Mouse (Mus musculus) heart, embryonic 12.5 days (tissue): ENCODE measurements around the gene Supt7l. TPM values are rescaled to one million over a fixed set of nuclear protein-coding genes. Genes with fewer than 3 reads are reported as not detected.

Experiments used
- ATAC-seq: fragments of 200-750 bp; cut with Nextera tagmentation; 2 replicates; pipeline ENCODE4 v1.8.0; 2017; ENCODE audit warnings: moderate TSS enrichment, moderate library complexity; ENCODE audit not compliant: insufficient number of reproducible peaks, low FRiP score
- H3K27ac ChIP-seq: fragments of 300-500 bp; sonication (generic); 2 replicates; pipeline ENCODE4 v1.5.1; 2016; ENCODE audit warnings: mild to moderate bottlenecking, moderate library complexity; ENCODE audit not compliant: poor library complexity, severe bottlenecking
- H3K27me3 ChIP-seq: fragments of 300-500 bp; sonication (generic); replicated peaks from 2 replicates; pipeline ENCODE4 v1.6.1; 2016; ENCODE audit warnings: mild to moderate bottlenecking, moderate library complexity
- H3K36me3 ChIP-seq: fragments of 300-500 bp; sonication (generic); 2 replicates; pipeline ENCODE4 v1.6.1; 2016; ENCODE audit warnings: mild to moderate bottlenecking, moderate library complexity
- H3K4me1 ChIP-seq: fragments of 300-500 bp; sonication (generic); replicated peaks from 2 replicates; pipeline ENCODE4 v1.6.1; 2016; ENCODE audit warnings: mild to moderate bottlenecking
- H3K4me2 ChIP-seq: fragments of 300-500 bp; sonication (generic); 2 replicates; pipeline ENCODE4 v1.6.1; 2016; ENCODE audit warnings: mild to moderate bottlenecking, moderate library complexity
- H3K4me3 ChIP-seq: fragments of 300-500 bp; sonication (generic); 2 replicates; pipeline ENCODE4 v1.5.1; 2016; ENCODE audit warnings: mild to moderate bottlenecking
- H3K9ac ChIP-seq: fragments of 300-500 bp; sonication (generic); 2 replicates; pipeline ENCODE4 v1.6.1; 2016; ENCODE audit warnings: mild to moderate bottlenecking, moderate library complexity
- H3K9me3 ChIP-seq: fragments of 300-500 bp; sonication (generic); replicated peaks from 2 replicates; pipeline ENCODE4 v1.6.1; 2016; ENCODE audit warnings: mild to moderate bottlenecking, moderate library complexity
- WGBS: fragments of 180-500 bp; shearing (Covaris S2); methylation state at CpG from one replicate; pipeline ENCODE4 v1.1.7; 2016; 5-methylcytosine and 5-hydroxymethylcytosine counted together
- polyA plus RNA-seq: library from polyadenylated mRNA; unstranded; fragments of >200 nt; fragmentation: Nextera tagmentation; extraction: Ambion mirVana; gene quantifications from 2 replicates; pipeline ENCODE4 v1.2.1, GENCODE M21; 2016

Supt7l gene
- polyA plus RNA-seq, 1 experiment from 2014 or later: 18.2 TPM

GRCm38 (mm10) chr5:31489116-31489769 lies 38.4 kb downstream of the Supt7l start:
- H3K27me3 ChIP-seq: no peaks in the 10 kb centered on the region
- no peak overlapping the region for H3K9ac ChIP-seq
- no peak overlapping the region for H3K4me2 ChIP-seq
- ATAC-seq: no peak
- H3K9me3 ChIP-seq: peaks cover 4% of the 10 kb centered on the region; the same call in 1 of the 2 replicates
- WGBS: 60% methylated on average over 7 of the region's 7 CpGs
- no peaks in the 10 kb centered on the region for H3K4me1 ChIP-seq
- peaks cover 4% of the 10 kb centered on the region; the same call in 1 of the 2 replicates for H3K36me3 ChIP-seq
- H3K27ac ChIP-seq: no peak overlapping the region
- H3K4me3 ChIP-seq: no peak overlapping the region

DNA sequence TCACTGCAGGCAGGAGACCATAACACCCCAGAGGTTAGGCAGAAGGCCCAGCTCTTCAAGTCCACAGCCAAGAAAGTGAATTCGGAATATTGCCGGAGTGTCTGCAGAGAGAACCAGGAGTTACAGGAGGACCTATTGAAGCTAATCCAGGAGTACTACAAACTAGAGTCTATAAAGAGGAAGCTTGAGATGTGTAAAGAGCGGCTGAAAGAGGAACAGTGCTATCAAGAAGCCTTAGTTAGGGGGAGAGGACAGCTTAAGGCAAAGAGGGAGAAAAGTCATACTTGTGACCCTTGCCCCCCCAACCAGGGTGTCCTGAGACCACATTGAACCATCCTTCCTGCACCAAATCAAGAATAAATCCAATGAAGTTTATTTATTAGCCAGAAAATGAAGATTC lies 39.7 kb downstream of the Supt7l start:
- no peak overlapping the region for H3K4me2 ChIP-seq
- no peak for ATAC-seq
- WGBS: 93% methylated on average over 3 of the region's 3 CpGs

GRCm38 (mm10) chr5:31485440-31485839 lies 42.2 kb downstream of the Supt7l start, which contains the start of gene 4930548H24Rik:
Gene 4930548H24Rik, plus strand, starts transcription at chr5:31485740.
- WGBS: 90% methylated on average over 3 of the region's 3 CpGs
- H3K27ac ChIP-seq: no peak within 1 kb of the TSS
- peaks cover 30% of the 10 kb centered on the region for H3K36me3 ChIP-seq
- H3K4me2 ChIP-seq: no peak within 1 kb of the TSS
- H3K9ac ChIP-seq: no peak within 1 kb of the TSS
- no peaks in the 10 kb centered on the region for H3K4me1 ChIP-seq
- no peak for ATAC-seq
- no peaks in the 10 kb centered on the region for H3K27me3 ChIP-seq
- H3K9me3 ChIP-seq: no peaks in the 10 kb centered on the region
- no peak within 1 kb of the TSS for H3K4me3 ChIP-seq

More for the DNA sequence above, 39.7 kb downstream of the Supt7l start:
- Histone ChIP-seq H3K4me1 (no peaks in the 10 kb centered on the region), H3K9me3 (peaks cover 4% of the 10 kb centered on the region; the same call in 1 of the 2 replicates), H3K27ac (no peak overlapping the region), H3K36me3 (peaks cover 9% of the 10 kb centered on the region; the same call in 1 of the 2 replicates), H3K9ac (no peak overlapping the region), H3K27me3 (no peaks in the 10 kb centered on the region), H3K4me3 (no peak overlapping the region)

DNA sequence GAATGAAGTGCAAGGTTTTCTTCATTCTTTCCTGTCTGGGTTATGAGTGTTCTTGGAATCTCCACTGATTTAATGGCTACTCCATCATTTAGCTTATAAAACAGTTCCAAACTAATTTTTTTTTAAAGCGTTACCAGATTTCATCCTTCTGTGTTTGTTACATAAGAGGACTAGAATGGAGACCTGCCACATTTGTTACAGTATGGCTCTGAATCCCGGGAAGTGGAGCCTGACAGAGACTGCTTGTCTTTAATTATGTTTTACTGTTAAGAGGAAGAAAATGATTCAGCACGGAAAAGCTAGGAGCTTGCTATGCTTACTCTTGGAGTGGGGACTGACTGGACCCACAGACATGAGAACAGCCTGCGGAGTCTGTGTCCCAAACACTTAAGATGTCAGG lies 47.1 kb downstream of the Supt7l start:
- Histone ChIP-seq H3K36me3 (peaks cover 75% of the 10 kb centered on the region), H3K9ac (no peak overlapping the region), H3K4me1 (no peaks in the 10 kb centered on the region), H3K27me3 (no peaks in the 10 kb centered on the region), H3K9me3 (no peaks in the 10 kb centered on the region), H3K4me2 (no peak overlapping the region), H3K4me3 (no peak overlapping the region), H3K27ac (no peak overlapping the region)
- WGBS: 88% methylated on average over 4 of the region's 4 CpGs
- ATAC-seq: no peak

DNA sequence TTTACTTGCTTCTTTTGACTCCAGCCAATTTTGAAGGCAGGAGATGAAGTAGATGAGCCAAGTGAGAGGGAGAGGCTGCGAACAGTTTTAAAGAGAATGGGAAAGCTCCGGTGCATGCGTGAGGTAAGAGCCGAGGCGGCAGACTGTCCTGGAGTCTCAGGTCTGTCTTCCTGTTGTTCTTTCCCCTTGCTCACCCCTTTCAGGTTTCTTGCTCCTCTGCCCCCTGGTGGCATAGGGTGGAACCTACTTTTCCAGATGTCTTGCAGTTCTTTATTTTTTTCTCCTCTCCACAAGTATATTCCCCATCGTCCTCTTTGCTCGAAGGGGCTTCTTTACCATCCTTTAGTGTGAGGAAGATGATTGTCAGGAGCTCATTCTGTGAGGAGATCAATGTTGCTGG lies 57.3 kb downstream of the Supt7l start:
- Histone ChIP-seq H3K9me3 (no peaks in the 10 kb centered on the region), H3K4me3 (no peak overlapping the region), H3K9ac (no peak overlapping the region), H3K27me3 (no peaks in the 10 kb centered on the region), H3K27ac (no peak overlapping the region), H3K36me3 (peaks cover 91% of the 10 kb centered on the region), H3K4me1 (no peaks in the 10 kb centered on the region), H3K4me2 (no peak overlapping the region)
- 71% methylated on average over 7 of the region's 7 CpGs for WGBS
- no peak for ATAC-seq

GRCm38 (mm10) chr5:31469711-31470110 lies 57.9 kb downstream of the Supt7l start:
- H3K4me1 ChIP-seq: no peaks in the 10 kb centered on the region
- no peak overlapping the region for H3K9ac ChIP-seq
- no peak for ATAC-seq
- H3K9me3 ChIP-seq: no peaks in the 10 kb centered on the region
- peaks cover 91% of the 10 kb centered on the region for H3K36me3 ChIP-seq
- no peak overlapping the region for H3K27ac ChIP-seq
- H3K4me3 ChIP-seq: no peak overlapping the region
- H3K4me2 ChIP-seq: no peak overlapping the region
- WGBS: 86% methylated on average over 6 of the region's 6 CpGs
- H3K27me3 ChIP-seq: no peaks in the 10 kb centered on the region

- ATAC-seq: no peak
- H3K36me3 ChIP-seq: peaks cover 71% of the 10 kb centered on the region
- H3K27me3 ChIP-seq: no peaks in the 10 kb centered on the region
- no peak overlapping the region for H3K27ac ChIP-seq
- H3K9me3 ChIP-seq: no peaks in the 10 kb centered on the region
- H3K4me3 ChIP-seq: no peak overlapping the region
- H3K9ac ChIP-seq: no peak overlapping the region
- H3K4me2 ChIP-seq: no peak overlapping the region
- WGBS: 87% methylated on average over 3 of the region's 3 CpGs
- H3K4me1 ChIP-seq: no peaks in the 10 kb centered on the region
Observed at GRCm38 (mm10) chr5:31467798-31468197, 59.8 kb downstream of the Supt7l start.

Other genes with a start within 250 kb of the Supt7l start
- 33.9 and 34.0 TPM in 2 replicates for gene Ift172, start 236.7 kb downstream of the Supt7l start, polyA plus RNA-seq
- 25.8 and 32.3 TPM in 2 replicates for gene Fndc4, start 231.7 kb downstream of the Supt7l start, polyA plus RNA-seq
- 0.19 TPM in 1 of 2 replicates, not detected in the other for gene Gckr, start 230.4 kb downstream of the Supt7l start, polyA plus RNA-seq
- gene Zfp512, start 75.4 kb downstream of the Supt7l start, polyA plus RNA-seq: 38.8 and 40.2 TPM in 2 replicates
- not detected in 2 replicates for gene 4930548H24Rik, start 42.1 kb downstream of the Supt7l start, polyA plus RNA-seq
- gene Gpn1, start 33.1 kb downstream of the Supt7l start, polyA plus RNA-seq: 43.8 and 49.2 TPM in 2 replicates
- 24.3 and 24.8 TPM in 2 replicates for gene Slc4a1ap, start 812 bp downstream of the Supt7l start, polyA plus RNA-seq
- 372 TPM in 2 replicates for gene Mrpl33, start 69.1 kb upstream of the Supt7l start, polyA plus RNA-seq
- 3.3 and 4.9 TPM in 2 replicates for gene Rbks, start 169.8 kb upstream of the Supt7l start, polyA plus RNA-seq
- gene Babam2, start 169.9 kb upstream of the Supt7l start, polyA plus RNA-seq: 45.6 and 49.4 TPM in 2 replicates